Mouse (Mus musculus) right cerebral cortex, postnatal 4 days (tissue): Measurements from ENCODE around the gene Btg2.

ENCODE experiments used
- DNase-seq: peaks from one replicate; pipeline ENCODE4 v3.0.0-alpha.2; 2022

Gene Btg2

GRCm38 (mm10) chr1:134075532-134075931, 3.4 kb downstream of the Btg2 start:
- DNase-seq: no peak

- DNase-seq: no peak
Observed at GRCm38 (mm10) chr1:134074606-134075005, 4.3 kb downstream of the Btg2 start.

GRCm38 (mm10) chr1:134074184-134074583, 4.7 kb downstream of the Btg2 start:
- DNase-seq: no peak

- DNase-seq: no peak
Observed at GRCm38 (mm10) chr1:134073658-134074057, 5.3 kb downstream of the Btg2 start.

- DNase-seq: no peak
Observed at GRCm38 (mm10) chr1:134073061-134073564, 5.8 kb downstream of the Btg2 start.

GRCm38 (mm10) chr1:134071411-134072018, 7.4 kb downstream of the Btg2 start:
- DNase-seq: no peak

- DNase-seq: no peak
Observed at GRCm38 (mm10) chr1:134070099-134070669, 8.7 kb downstream of the Btg2 start.

- no peak for DNase-seq
Observed at GRCm38 (mm10) chr1:134067143-134067619, 11.7 kb downstream of the Btg2 start.

GRCm38 (mm10) chr1:134066554-134066953, 12.4 kb downstream of the Btg2 start:
- DNase-seq: no peak

GRCm38 (mm10) chr1:134065241-134065809, 13.6 kb downstream of the Btg2 start:
- DNase-seq: no peak

- no peak for DNase-seq
Observed at GRCm38 (mm10) chr1:134064296-134064831, 14.6 kb downstream of the Btg2 start.

- DNase-seq: no peak
Observed at GRCm38 (mm10) chr1:134063773-134064125, 15.2 kb downstream of the Btg2 start.

GRCm38 (mm10) chr1:134063086-134063772, 15.7 kb downstream of the Btg2 start:
- peak; percentile 60 for DNase-seq

- peak; percentile 75 for DNase-seq
Observed at GRCm38 (mm10) chr1:134062411-134063085, 16.4 kb downstream of the Btg2 start.

- no peak for DNase-seq
Observed at GRCm38 (mm10) chr1:134061915-134062314, 17.0 kb downstream of the Btg2 start.

GRCm38 (mm10) chr1:134060849-134061569, 17.9 kb downstream of the Btg2 start:
- DNase-seq: peak; percentile 79

GRCm38 (mm10) chr1:134059739-134060695, 18.9 kb downstream of the Btg2 start:
- DNase-seq: no peak

- no peak for DNase-seq
Observed at GRCm38 (mm10) chr1:134058870-134059269, 20.1 kb downstream of the Btg2 start.

- DNase-seq: no peak
Observed at GRCm38 (mm10) chr1:134057736-134058135, 21.2 kb downstream of the Btg2 start.

- no peak for DNase-seq
Observed at GRCm38 (mm10) chr1:134056285-134056684, 22.6 kb downstream of the Btg2 start.
